Mouse (Mus musculus) layer of hippocampus, postnatal 14 days (tissue): Measurements from ENCODE around the gene Ptms. TPM values are rescaled to one million over a fixed set of nuclear protein-coding genes. Genes with fewer than 3 reads are reported as not detected.
A peak's percentile ranks its signal among the peaks of the same experiment; 100 is the strongest.
"Not testable (repeated sequence)": the region's sequence is repeated elsewhere in the genome, so short reads cannot be mapped to it uniquely, and the experiment has no call there.

ENCODE experiments used
- DNase-seq, 2 experiments: peaks; one replicate each; pipeline ENCODE4 v3.0.0; 2021 to 2022; ENCODE audit warnings: low spot score in 2 of 2, mixed read lengths in 1 of 2
- total RNA-seq, 2 experiments: library from RNA; stranded (reverse); gene quantifications; 2 replicates each; pipeline ENCODE4 v1.2.3; 2021

Ptms gene
- total RNA-seq, 2 experiments from 2014 or later: 1,231 to 1,331 TPM

DNA sequence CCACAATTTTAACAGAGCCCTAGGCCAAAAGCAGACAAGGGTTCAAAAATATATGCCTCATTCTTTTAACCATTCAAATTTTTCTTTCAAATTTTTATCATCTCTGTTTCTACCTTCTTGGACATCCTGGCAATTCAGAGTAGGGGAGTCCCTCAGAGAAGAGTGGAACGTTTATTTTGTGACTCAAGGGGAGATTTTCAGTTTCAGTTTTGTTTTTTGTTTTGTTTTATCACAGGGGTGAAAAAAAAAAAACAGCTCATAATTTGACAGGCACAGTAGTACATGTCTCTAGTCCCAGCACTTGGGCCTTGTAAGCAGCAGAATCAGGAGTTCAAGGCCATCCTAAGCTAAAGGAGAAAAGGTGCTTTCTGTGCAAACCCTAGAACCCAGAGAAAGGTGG, 12.1 kb downstream of the Ptms start:
- no peak for DNase-seq

DNA sequence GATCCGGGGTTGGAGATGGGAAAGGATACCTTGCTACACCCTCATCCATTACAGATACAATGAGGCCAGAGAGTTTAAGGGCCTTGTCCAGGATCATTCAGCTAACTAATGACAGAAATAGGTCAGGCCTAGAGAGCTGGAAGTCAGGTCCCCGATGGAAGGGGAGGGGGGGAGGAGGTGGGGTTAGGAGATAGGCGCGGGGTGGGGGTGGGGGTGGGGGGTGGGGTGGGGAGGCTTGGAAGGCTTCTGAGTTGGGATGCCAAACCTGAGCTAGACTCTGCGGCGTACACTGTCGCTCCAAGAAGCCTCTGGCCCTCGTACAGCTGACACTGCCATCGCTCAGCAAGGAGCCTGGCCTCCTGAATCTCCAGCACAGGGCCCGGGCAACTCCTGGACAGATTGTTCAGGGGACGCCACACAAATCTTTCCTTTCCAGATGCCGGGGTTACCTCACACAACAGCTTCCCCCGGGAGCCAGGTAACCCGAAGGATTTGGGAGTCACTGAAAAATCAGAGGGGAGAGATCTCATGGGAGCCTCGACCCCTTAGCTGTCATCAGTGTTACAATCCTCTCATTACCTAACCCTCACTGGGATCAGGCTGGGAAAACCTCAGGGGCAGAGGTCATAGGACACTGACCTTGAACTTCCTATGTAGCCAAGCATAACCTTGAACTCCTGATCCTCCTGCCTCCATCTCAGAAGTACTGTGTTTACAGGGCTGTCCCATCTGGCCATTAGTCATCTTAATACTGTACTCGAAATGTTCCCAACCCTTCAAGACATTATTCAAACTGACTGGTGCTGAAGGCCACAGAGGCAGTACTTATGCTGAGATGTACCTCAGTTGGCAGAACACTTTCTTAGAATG, 14.7 kb downstream of the Ptms start:
- DNase-seq: no peak

DNA sequence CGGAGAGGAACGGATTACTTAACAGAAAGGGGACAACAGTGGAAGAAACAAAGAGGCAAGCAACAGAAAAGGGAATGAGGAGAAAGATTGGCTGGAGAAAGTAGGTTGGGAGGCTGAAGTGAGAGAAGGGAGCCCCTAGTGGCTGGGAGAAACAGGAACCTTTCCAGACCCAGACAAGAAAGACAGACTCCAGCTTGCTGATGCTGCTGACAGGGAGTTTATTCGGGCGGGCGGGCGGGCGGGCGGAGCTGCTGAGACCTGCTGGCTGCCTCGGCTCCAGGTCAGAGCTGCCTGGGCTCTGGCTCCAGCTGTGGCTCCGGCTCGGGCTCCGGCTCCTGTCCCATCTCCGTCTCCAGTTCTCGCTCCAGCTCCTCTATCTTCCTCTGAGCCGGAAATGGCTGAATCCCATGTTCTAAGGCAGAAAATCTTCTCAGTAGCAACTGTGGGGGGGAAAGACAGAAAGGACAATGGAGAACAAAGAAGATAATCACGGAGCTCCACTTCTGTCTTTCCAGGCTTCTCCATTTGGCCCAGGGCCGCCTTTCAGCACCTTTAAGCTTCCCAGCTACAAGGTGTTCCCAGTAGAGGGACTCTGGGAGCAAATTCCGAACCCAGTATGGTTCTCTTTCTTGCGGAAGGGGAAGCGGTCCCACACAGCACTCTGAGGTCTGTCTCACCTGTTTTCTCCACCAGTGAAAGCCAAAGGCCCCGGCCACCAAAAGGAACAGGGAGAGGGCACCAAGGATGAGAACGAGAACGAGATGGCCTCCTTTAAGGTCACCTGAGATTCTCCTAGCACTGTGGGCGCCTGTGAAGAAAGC, 15.5 kb downstream of the Ptms start:
- peak; percentile 77 to 91 for DNase-seq

DNA sequence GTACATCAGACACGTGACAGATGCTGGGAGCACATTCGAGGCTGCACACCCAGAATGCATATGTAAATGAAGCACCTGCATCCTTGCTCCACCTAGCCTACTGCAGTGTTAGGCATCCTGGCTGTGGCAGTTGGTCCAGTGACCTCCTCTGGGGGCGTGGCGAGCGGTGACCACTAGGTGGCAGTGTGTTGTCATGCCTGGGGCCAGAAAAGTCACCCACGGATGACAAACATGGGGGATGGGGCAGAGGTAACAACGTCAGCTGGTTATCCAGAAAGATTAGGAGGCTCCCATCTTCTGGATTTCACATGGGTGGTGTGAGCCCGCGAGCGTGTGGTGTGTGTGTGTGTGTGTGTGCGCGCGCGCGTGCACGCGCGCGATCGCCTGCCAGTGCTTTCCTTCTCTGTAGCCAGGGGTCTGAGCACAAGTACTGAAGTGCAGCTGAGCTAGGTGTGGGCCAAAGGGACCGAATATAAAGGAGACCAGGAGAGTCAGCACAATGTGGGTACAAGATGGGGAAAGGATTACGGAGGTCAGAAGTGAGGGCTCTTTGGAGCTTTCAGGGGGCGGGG, 16.2 kb downstream of the Ptms start:
- DNase-seq: peak; percentile 91 to 94

DNA sequence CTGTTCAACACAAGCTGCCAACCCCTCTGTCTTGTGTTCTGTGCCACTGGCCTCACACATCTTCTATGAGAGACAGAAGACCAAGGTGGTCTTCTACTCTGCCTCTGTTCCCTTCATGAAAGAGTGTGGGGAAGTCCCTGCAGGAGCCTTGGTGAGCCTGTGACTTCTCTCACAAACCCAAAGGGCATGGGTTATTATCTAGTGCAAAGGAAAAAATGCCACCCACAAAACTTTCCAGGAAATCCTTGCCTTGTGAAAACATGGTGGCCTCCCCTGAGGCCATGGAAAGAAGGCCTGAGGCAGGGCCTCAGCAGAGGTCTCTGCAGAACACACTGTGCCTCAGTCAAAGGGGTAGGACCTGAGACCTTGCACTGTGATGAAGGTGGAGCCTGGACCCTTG, 18.1 kb downstream of the Ptms start:
- DNase-seq: no peak

DNA sequence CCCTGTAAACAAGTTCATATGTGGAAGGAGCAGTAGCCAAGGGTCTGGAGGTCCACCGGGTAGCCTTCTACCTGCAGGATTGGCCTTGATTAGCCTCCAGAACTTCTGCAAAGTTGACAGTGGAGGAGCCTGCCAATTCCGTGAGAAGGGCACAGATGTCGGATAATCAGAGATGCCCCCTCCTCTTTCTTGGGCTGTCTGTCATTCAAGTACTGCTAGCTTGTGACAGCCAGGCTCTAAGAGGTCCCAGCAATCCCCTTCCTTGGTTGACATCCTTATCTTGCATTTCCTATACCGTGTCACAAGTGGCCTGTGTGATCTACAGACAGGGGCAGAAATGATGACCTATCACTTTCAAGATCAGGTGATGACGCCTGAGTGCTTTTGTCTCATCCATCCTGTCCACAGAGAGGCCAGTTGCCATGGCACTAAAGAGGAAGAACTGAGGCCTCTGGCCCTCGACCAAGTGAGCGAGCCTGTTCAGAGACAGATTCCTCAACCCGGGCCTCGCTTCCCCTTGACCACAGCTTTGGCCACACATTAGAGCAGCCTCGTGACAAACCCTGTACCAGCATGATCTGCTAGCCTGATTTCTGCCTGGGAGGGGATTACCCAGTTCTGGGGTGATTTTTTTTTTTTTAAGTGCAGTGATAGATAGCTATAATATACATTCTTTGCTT, 19.0 kb downstream of the Ptms start:
- peak in 1 of 2 experiments; percentile 67 for DNase-seq

DNA sequence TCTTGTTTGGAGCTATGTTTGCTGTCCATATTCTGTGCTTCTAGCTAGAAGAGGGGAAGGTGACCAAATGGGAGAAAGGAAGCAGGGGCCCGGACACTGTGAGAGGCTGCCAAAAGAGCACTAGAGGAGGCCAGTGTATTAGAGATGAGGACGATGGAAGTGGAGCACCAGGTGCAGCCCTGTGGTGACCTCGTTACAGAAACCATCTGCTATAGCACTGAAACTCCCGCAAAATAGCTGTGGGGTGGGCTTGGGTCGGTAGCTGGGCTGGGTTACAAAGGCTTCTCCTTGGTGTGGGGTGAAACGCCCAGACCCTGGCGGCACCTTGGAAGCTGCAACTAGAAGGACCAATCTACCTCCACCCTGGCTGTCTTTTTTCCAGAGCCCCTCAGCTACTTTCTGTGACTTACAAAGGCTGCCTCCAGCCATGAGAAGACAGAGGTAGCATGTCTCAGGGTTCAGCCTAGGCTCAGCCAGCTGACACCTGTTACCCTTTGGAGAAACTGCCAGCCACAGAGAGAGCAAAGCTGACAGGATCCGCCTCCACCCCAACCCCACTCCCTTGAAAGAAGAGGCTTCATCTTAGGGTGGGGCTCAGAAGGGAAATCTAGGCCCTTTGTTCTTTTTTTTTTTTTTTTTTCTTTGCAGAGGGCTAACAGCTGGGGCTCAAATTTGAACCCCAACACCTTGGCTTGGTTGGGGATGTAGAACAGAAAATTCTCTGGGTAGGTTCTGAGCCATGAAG, 19.7 kb downstream of the Ptms start:
- DNase-seq: no peak

DNA sequence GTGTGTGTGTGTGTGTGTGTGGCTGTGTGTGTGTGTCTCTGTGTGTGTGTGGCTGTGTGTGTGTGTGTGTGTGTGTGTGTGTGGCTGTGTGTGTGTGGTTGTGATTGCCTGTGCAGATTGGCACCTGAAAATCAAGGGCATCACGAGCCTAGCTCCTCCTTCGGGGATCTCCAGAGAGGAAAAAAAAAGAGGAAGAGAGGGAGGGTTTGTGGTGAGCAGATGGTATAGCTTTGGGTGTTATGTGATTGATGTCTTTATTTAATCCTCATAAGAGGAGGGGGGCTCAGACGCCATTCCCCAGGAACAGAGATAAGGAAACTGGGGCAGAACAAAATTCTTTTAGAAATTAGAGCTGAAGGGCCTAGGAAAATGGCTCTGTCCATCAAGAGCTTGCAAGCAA, 21.5 kb downstream of the Ptms start:
- DNase-seq: no peak

DNA sequence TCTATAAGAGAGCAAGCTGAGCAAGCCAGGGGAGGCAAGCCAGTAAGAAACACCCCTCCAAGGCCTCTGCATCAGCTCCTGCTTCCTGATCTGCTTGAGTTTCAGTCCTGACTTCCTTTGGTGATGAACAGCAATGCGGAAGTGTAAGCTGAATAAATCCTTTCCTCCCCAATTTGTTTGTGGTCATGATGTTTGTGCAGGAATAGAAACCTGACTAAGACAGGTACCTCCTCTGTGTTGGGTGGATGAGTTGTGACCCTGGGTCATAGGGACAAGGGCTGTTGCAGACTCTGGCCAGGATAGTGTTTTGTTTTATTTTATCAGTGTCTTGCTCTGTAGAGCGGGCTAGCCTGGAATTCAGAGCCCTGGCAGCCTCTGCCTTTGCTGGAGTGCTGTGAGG, 25.8 kb downstream of the Ptms start:
- not testable (repeated sequence) for DNase-seq

DNA sequence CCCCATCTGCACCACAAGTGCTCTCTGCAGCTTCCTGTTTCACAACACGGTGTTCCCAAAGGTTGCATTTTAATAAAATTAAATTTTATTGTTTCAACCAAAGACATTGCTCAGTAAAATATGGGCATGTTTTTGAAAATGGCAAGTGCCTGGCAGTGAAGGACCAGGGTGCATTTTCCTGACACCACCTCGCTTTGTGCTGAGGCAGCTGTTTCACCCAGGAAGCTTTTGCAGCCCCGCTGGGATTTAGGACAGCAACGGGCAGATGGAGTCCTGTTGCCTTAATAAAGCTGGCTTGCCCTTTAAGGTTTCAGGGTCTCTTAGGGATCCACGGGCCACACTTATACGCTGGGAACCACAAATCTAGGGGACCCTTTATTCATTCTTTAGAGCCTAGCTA, 28.9 kb downstream of the Ptms start:
- no peak for DNase-seq

DNA sequence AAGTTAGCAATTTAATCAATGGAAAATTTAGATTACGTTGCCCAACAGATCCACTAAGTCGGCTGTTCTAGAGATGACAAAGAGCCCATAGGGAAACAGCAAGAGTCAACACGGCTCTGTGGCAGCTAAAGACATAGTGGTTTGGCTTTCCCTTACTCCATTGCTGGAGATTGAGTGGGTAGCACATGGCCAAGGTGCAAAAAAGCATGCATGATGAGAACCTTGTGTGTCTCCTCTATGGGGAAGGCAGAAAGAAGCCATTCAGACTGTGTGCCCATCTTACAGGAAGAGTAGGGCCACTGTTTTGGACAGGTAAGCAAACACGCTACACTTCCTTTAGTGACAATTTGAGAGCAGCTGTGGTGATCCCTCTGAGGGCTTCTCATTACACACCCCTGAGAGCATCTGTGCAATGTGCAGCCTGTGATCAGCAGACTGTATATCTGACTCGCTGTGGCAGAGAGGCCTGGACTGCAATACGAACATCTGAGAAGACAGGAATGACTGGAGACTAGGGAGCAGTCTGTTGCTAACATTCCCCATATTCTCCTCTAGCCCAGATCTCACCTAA, 31.3 kb downstream of the Ptms start:
- DNase-seq: no peak

DNA sequence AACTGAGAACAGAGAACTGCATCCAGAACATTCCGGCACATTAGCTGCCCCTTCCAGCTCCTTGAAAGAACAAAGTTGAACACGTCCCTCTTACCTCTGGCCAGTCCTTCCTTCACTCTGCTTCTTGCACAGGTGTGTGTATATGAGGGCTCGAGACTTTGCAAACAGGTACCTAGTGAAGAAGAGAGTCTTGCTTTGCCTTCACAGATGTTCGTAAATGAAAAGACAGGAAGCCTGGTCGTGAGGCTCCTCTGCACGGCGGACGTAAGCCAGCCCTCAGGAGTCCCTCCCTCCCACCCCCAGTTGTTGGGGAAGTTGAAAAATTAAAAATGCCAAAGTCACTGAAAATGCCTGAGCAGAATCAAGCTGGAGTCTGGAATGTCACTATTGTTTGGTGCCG, 31.9 kb downstream of the Ptms start, which contains the start of gene Cd4:
Gene Cd4 (minus strand): TSS at position 236 of the 400 bp plus-strand sequence.
- DNase-seq: no peak

DNA sequence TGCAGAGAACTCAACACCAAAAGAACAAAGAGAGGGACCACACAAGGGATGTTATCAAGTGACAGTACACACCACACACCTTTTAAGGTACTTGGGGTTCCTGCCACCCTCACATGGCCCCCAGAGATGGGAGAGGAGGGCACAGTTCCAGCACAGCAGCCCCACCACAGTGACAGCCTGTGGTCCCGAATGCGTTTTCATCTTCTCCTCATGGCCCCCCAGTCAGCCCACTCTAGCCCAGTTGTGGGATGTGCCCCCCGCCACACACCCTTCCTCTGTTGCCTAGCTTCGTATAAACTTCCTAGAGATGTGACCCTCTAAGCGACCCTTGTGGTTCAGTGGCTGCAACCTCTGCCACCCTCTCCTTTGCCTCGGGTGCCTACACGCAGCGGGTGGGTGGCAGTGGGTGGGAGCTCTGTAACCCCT, 33.9 kb downstream of the Ptms start:
- no peak for DNase-seq

DNA sequence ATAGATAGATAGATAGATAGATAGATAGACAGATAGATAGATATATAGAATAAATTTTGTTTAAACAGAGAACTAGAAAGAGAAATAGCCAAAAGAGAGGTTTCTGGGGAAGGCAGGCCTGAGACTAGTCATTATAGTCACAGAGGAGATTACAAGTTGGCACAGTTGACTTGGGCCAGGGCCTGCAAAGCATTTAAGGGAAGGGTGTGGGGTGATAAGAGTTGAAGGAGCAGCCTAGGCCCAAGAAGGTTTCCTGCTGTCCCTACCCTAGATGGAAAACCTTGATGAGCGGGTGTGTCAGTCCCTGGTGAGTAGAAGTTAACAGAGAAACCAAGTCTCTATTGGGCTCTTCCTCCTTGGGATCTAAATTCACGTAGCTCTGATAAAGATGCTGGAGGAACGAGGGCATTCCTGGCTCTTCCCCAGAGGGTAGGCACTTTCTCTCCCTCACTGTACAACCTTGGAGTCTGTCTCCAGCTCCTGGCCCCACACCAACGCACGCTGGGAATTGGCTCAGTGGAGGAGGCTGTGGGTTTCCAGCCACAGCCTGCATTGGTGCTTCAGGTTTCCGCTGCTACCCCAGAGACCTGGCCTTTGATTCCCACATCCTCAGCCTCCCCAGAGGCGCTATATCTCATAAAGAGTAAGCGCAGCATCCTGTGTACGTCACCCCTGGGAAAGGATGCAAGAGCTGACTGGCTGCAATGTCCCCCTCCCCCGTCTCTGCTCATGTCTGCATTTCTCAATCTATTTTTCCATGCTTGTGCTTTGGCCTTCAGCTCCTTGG, 35.0 kb downstream of the Ptms start:
- peak in 1 of 2 experiments; percentile 17 for DNase-seq

DNA sequence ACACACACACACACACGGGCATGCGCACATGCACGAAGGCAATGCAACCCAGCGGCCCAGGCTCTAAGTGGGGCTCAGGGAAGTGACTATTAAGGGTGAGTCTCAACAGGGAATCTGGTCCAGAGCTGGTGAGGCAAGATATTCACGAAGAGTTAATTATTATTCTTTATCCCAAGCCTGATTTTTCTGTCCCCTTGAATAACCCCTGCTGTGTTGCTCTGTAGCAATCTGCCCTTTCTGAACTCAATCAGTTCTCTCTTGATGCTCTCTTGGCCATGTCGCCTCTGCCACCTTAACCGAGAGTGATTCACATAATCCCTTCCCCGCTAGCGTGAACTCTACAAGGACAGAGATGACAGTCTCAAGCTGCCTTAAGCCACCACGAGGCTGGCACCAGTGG, 36.6 kb downstream of the Ptms start:
- DNase-seq: no peak

DNA sequence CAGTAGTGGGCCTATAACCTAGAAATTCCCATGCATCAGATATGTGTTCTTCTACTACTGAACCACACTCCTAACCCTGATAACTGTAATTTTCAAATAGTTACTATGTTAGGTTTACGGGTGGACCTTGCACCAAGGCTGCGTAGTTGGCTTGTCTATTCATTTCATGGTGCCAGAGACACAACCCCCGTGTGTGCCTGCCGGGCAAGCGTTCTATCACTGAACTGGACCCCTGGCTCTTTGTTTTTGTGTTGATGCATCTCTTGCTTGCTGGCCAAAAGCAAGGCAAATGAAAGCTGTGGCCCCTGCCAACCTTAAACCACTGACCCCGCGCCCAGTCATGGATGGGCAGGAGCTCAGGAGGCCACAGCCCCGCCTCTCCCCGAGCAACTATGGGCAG, 38.1 kb downstream of the Ptms start:
- DNase-seq: no peak

DNA sequence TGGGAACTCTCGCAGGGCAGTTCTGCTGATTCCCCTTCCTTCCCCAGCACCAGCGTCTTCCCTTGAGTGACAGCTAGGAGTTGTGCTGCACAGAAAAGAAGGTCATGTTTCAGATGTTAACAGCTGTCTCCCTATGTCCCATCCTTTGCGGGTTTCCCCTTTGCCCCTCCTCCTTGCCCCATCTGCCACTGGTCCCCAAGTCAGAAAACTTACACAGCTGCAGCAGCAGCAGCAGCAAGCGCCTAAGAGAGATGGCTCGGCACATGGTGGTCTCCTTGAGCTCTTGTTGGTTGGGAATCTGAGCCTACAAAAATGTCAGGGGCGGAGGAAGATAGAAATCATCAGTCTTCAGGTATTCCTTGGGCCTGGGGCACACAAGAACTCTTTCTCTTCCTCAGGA, 40.5 kb downstream of the Ptms start:
- no peak for DNase-seq

DNA sequence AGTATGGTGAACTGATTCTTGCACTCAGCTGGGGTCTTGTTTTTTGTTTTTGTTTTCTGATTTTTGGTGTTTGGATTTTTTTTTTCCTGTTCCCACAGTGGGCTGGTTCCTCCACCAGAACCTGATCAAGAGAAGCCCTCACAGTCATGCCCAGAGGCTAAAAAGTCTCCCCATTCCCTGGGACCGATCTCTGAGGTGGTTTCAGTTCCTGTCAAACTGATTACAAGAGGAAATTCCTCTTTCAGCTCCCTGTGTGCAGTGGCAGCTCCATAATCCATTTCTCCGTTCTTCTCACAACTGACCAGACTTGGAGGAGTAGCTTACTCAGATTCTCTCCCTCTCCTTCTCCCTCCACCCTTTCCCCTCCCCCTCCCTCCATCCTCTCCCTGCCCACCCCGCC, 45.6 kb downstream of the Ptms start:
- no peak for DNase-seq

DNA sequence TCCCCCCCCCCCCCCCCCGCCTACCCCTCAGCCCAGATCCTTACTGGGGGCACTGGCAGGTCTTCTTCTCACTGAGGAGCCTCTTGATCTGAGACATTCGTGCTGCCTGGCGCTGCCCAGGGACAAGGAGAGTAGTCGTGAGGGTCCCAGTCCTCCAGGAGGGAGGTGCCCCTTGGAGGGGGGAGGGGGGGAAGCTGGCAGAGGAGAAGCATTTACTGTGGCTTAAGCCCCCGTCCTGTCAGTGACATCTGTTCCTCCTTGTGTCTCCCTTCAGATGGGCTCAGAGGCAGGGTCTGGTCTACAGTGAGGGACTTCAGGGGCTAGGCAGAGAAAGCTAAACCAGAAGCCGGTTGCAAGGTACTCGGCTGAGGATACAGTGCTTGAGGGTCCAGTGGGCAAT, 53.3 kb downstream of the Ptms start:
- no peak for DNase-seq
